ENCODE assay signal across 12 mouse cellular contexts in genomic region chr7:92150768-92151167, GRCm38 (mm10).
"Had no signal": no experiment of that assay in that cellular context is flagged by ENCODE, and none has a peak within 500 bp of the region (broad histone marks: within the 10 kb centered on the region; RNA-seq: fewer than 3 reads in every experiment).

No protein-coding gene starts in this region.

- H3K4me3 ChIP-seq: midbrain, embryonic 13.5 days; midbrain, embryonic 15.5 days; neural tube, embryonic 12.5 days had no signal

- H3K27me3 ChIP-seq: midbrain, embryonic 13.5 days; midbrain, embryonic 15.5 days; neural tube, embryonic 12.5 days had no signal

- H3K9me3 ChIP-seq: midbrain, embryonic 13.5 days; midbrain, embryonic 15.5 days; neural tube, embryonic 12.5 days had no signal

- H3K27ac ChIP-seq: midbrain, embryonic 13.5 days; midbrain, embryonic 15.5 days; neural tube, embryonic 12.5 days had no signal

- H3K36me3 ChIP-seq: midbrain, embryonic 13.5 days; midbrain, embryonic 15.5 days; neural tube, embryonic 12.5 days had no signal

- H3K4me1 ChIP-seq: midbrain, embryonic 13.5 days; midbrain, embryonic 15.5 days; neural tube, embryonic 12.5 days had no signal

- DNase-seq: lung, adult 18-20 months; lung, embryonic 14.5 days; lung, postnatal 10 days; lung, postnatal 4 days; right cerebral cortex, postnatal 14 days; spleen, adult 18-20 months; thymus, adult 18-20 months; thymus, postnatal 14 days; thymus, postnatal 36 days had no signal

- ATAC-seq: midbrain, embryonic 13.5 days; midbrain, embryonic 15.5 days had no signal
